Mouse (Mus musculus) kidney, adult 2 months (tissue): ENCODE data around the gene Gpld1. TPM values are rescaled to one million over a fixed set of nuclear protein-coding genes. Genes with fewer than 3 reads are reported as not detected.
A peak's percentile ranks its signal among the peaks of the same experiment; 100 is the strongest.

Experiments used
- DNase-seq: peaks from one replicate; pipeline ENCODE4 v3.0.0; 2021
- H3K27ac ChIP-seq: fragments of 200-500 bp; 2 replicates; pipeline ENCODE4 v1.5.1; 2012; ENCODE audit warnings: low read depth, low read length, control low read depth, inconsistent platforms; ENCODE audit not compliant: insufficient read depth
- H3K27me3 ChIP-seq: fragments of 200-500 bp; replicated peaks from 2 replicates; pipeline ENCODE4 v1.6.1; 2012; ENCODE audit warnings: mild to moderate bottlenecking, moderate library complexity, low read length, inconsistent platforms; ENCODE audit not compliant: control insufficient read depth, insufficient read depth
- H3K36me3 ChIP-seq: fragments of 200-500 bp; 2 replicates; pipeline ENCODE4 v1.6.1; 2012; ENCODE audit warnings: mild to moderate bottlenecking, moderate library complexity, low read length, inconsistent platforms; ENCODE audit not compliant: control insufficient read depth, insufficient read depth
- H3K4me1 ChIP-seq: fragments of 200-500 bp; 2 replicates; pipeline ENCODE4 v1.6.1; 2011; ENCODE audit warnings: low read length; ENCODE audit not compliant: control insufficient read depth, insufficient read depth
- H3K4me3 ChIP-seq: fragments of 200-500 bp; 2 replicates; pipeline ENCODE4 v1.5.1; 2011; ENCODE audit warnings: mild to moderate bottlenecking, low read depth, low read length, control low read depth; ENCODE audit not compliant: insufficient read depth
- CTCF ChIP-seq: fragments of 200-500 bp; conservative IDR thresholded peaks from 2 replicates; pipeline ENCODE4 v1.5.1; 2011; ENCODE audit warnings: low read depth, mild to moderate bottlenecking, control low read depth, low read length, moderate library complexity, mixed read lengths; ENCODE audit not compliant: insufficient read depth, insufficient read length
- POLR2A ChIP-seq: fragments of 200-500 bp; IDR thresholded peaks from one replicate; pipeline ENCODE4 v1.6.1; 2011; ENCODE audit warnings: low read depth, low read length, control low read depth
- WGBS: fragments of 180-500 bp; shearing (Covaris S2); methylation state at CpG from one replicate; pipeline ENCODE4 v1.1.7; 2018; 5-methylcytosine and 5-hydroxymethylcytosine counted together
- polyA plus RNA-seq: library from polyadenylated mRNA; depleted of rRNA; stranded (reverse); fragments of >200 nt; gene quantifications from 2 replicates; pipeline ENCODE4 v1.2.3, GENCODE M21; 2012; rRNA removed

Gpld1 gene
- 1.3 and 1.7 TPM in 2 replicates for polyA plus RNA-seq

DNA sequence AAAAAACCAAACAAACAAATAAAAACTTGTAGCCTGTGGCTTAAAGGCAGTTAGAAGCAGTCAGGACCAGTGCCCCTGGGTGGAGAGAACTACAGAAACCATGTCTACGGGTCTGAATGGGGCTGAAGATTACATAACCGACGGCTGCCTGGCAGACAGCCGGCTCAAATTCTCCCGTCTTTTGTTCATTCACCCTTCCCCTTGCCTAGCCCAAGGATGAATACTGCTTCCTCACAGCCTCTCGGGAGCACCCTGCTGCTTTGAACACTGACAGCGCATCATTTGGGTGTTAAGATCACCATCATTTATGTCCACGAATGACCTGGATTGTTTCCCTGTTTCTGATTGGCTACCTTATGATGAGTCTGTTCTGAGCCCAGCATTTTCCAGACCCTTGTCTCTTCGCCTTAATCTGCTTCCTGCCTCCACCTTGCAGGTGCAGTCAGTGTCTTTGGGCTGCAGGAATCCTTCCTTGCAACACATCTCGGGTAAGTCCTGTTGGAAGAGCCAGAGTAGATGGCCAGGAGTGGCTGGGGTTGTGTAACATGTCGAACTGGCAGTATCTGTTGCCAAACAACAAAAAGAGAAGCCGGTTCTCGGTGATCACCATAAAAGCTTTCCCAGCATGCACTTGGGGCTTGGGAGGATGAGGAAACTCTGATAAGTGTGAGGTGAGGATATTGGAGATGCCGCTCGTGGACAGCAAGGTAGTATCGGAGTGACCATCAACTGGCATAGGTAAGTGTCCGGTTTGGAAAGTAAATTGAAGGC is at the start of gene Gpld1:
Gene Gpld1, plus strand, starts transcription at position 641 of the 771 bp plus-strand sequence.
- Histone ChIP-seq H3K36me3 (no peaks in the 10 kb centered on the region), H3K4me1 (peaks cover 5% of the 10 kb centered on the region; the same call in 1 of the 2 replicates), H3K27ac (no peak within 1 kb of the TSS), H3K27me3 (no peaks in the 10 kb centered on the region), H3K4me3 (no peak within 1 kb of the TSS)
- no peak for TF ChIP-seq CTCF
- no peak for TF ChIP-seq POLR2A
- WGBS: 67% methylated on average over 17 of the region's 17 CpGs
- DNase-seq: peak; percentile 27

DNA sequence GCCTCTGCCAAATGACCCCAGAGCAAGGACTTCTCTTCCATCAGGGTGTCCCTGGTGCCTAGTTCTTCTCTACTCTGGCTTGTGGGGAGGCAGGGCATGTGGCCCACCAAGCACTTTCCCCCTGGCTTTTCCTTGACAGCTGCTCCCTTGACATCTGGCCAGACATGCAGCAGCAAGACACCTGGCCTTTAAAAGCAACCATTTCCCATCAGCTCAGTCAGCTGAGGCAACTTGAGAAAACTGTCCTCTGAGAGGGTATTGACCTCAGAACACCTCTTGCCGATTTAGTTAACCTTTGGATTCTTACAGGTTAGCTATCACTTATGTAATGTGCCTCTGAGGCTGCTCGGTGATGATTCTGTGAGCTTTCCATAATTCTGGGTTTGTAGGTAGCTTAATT is 49.1 kb upstream of the Gpld1 start:
- 45% methylated on average over 2 of the region's 2 CpGs for WGBS
- peak; percentile 90 for DNase-seq
- no peak for TF ChIP-seq POLR2A
- TF ChIP-seq CTCF: no peak

DNA sequence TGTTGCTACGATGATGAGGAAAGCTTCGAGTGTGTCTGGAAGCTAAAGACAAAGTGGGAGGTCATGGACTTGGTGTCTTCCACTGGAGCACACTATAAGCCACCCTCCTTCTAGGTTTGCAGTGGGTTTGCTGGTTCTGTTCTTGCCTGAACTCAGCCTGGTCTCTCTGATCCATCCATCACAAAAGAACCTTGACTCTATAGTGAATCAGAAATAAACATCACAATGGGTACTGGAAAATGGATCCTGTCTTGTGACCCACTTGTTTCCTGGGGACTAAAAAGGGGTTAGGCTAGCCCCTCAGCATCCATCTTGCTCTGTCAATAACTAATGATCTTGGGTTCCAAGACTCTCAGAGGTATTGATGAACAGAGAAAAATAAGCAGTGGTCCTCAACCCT is 41.0 kb upstream of the Gpld1 start:
- H3K36me3 ChIP-seq: no peaks in the 10 kb centered on the region
- TF ChIP-seq CTCF (no peak), POLR2A (no peak)
- H3K27ac ChIP-seq: no peak overlapping the region
- WGBS: 96% methylated on average over 2 of the region's 2 CpGs
- no peak overlapping the region for H3K4me3 ChIP-seq
- H3K27me3 ChIP-seq: no peaks in the 10 kb centered on the region
- H3K4me1 ChIP-seq: peaks cover 2% of the 10 kb centered on the region; the same call in 1 of the 2 replicates
- no peak for DNase-seq

More for the DNA sequence above, 49.1 kb upstream of the Gpld1 start:
- Histone ChIP-seq H3K4me3 (no peak overlapping the region), H3K27me3 (no peaks in the 10 kb centered on the region), H3K4me1 (peaks cover 11% of the 10 kb centered on the region; the same call in 1 of the 2 replicates), H3K27ac (peak overlapping the region; percentile 96), H3K36me3 (no peaks in the 10 kb centered on the region)

DNA sequence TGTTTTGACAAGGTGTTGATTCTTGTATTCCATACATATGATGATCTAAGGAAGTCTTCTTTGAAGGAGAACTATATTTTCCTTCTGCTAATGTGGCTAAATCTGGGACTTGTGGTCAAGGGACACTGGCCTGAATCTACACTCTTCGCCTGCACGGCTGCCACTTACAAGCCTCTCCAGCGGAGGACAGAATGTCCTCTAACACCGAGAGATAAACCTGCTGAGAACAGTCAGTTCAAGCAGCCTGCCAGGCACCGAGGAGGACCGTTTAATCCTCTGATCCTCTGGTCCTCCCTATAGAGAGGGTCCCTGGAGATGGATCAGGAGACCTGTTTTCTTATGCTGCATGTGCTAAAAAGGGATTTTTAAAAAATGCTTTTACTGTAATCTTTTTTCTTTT is 39.5 kb upstream of the Gpld1 start:
- no peak for TF ChIP-seq CTCF
- TF ChIP-seq POLR2A: no peak
- DNase-seq: no peak
- H3K27ac ChIP-seq: no peak overlapping the region

DNA sequence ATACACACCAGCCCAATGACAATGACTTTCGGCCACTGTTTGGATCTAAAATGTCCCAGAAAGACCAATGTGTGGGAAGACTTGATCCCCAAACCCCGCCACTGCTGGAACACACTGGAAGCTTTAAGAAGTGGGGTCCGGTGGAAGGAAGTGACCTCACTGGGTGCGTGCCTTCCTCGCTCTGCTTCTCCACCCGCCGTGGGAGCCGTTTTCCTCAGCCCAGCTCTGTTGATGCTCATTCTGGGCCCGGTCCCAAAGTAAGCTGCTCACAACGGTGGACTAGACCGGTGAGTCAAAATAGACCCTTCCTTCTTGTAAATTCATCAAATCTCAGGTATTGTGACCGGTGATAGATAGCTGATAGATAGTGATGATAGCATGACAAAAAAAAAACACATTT is 37.5 kb upstream of the Gpld1 start:
- H3K36me3 ChIP-seq: no peaks in the 10 kb centered on the region
- no peak for DNase-seq
- peaks cover 6% of the 10 kb centered on the region; the same call in 1 of the 2 replicates for H3K4me1 ChIP-seq
- H3K27me3 ChIP-seq: no peaks in the 10 kb centered on the region
- H3K4me3 ChIP-seq: no peak overlapping the region
- H3K27ac ChIP-seq: no peak overlapping the region
- WGBS: 86% methylated on average over 12 of the region's 12 CpGs
- TF ChIP-seq CTCF: no peak
- TF ChIP-seq POLR2A: no peak

More for the DNA sequence above, 39.5 kb upstream of the Gpld1 start:
- no peaks in the 10 kb centered on the region for H3K36me3 ChIP-seq
- H3K27me3 ChIP-seq: no peaks in the 10 kb centered on the region
- H3K4me3 ChIP-seq: no peak overlapping the region
- WGBS: 71% methylated on average over 6 of the region's 6 CpGs
- H3K4me1 ChIP-seq: peaks cover 6% of the 10 kb centered on the region; the same call in 1 of the 2 replicates

DNA sequence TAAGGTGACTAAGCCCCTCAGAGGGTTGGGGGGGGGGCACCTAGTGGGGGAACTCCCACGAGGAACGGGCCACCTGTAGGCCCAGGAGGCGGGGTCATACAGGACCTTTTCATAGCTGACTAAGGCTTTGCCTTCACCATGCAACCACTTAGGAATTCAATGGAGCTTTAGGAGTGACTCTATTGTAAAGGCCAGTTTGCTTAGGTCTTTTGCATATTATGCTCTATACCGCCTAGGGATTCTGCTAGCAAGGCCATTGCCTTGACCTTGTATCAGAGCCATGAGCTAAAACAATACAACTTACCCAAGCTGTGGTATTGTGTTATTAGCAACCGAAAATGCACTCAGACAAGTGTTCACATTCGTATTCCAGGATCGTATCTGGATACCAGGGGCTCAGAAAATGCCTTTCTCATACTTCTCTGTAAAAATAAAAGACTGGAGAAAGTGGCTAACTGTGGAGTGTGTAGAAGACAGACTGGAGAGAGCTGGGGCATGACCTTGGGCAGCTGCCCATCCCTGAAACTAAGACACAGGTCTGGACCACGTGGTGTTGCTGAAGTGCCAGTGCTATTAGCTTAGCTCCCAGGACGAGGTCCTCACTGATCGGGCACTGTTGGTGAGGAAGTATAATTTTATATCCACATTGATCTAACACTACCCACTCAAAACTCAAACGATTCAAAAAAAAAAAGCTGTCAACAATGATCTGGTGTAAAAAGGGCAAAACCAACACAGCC is 36.0 kb upstream of the Gpld1 start:
- H3K27ac ChIP-seq: peak overlapping the region; percentile 55; the same call in 1 of the 2 replicates
- peaks cover 3% of the 10 kb centered on the region for H3K36me3 ChIP-seq
- no peak overlapping the region for H3K4me3 ChIP-seq
- DNase-seq: peak; percentile 85
- H3K4me1 ChIP-seq: peaks cover 6% of the 10 kb centered on the region; the same call in 1 of the 2 replicates
- WGBS: 59% methylated on average over 11 of the region's 11 CpGs
- H3K27me3 ChIP-seq: no peaks in the 10 kb centered on the region
- TF ChIP-seq POLR2A (no peak), CTCF (no peak)

DNA sequence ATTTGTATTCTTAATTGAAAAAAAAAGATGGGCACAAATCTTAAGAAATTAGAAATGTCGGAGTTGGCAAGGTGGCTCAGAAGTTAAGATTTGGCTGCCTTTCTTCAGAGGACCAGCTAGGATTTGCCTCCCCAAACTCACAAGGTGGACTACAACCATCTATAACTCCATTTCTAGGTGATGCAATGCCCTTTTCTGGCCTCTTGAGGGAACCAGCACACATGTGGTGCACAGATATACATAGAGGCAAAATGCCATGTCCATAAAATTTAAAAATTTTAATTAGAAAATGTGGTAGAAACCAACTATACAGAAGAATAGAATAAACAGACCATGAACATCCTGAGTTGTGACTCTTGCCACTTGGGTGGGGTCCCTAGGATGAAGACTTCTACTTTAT is 33.8 kb upstream of the Gpld1 start:
- peaks cover 10% of the 10 kb centered on the region; the same call in 1 of the 2 replicates for H3K4me1 ChIP-seq
- no peak overlapping the region for H3K27ac ChIP-seq
- no peak overlapping the region for H3K4me3 ChIP-seq
- TF ChIP-seq CTCF: no peak
- TF ChIP-seq POLR2A: no peak
- no peaks in the 10 kb centered on the region for H3K27me3 ChIP-seq
- no peak for DNase-seq
- peaks cover 3% of the 10 kb centered on the region for H3K36me3 ChIP-seq
- 96% methylated on average over 1 of the region's 1 CpGs for WGBS
